13 mouse cellular contexts compared by ENCODE assay signal in the genomic region with DNA sequence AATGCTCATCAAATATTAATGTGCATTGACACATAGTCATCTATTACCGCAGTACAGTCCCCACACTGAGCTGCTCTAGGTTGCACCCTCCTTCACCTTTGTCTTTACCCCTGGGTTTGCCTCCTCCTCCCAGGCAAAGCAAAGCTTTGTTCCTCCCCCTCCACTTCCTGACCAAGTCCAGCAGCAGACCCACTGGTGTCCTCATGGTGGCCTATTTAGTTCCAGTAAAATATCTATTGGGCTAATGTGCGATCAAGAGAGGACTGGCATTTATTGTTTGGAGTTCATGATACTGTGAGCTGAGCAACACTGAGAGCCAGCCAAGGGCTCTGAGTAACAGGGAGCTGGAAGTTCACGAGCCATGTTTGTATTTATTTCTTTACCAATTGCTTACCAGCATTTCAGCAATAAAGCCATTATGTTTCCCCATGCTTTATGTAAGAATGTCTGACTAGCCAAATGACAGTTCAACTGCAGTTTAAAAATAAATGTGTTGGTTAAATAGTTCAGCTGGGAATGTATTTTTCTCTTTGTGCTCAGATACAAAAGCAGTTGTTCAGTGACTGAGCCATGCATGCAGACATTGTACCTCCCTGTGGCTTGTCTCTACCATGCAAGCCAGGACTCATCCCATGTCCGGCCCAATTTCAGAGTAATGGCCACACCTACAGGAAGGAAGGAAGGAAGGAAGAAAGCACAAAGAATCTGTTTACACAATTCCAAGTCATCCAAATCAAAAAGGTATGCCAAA.
DNase-seq lines count a peak whose midpoint lies in the region; TF ChIP-seq lines count a peak whose summit lies in the region.
"Had no signal": no experiment of that assay in that cellular context is flagged by ENCODE, and none has a peak within 500 bp of the region (broad histone marks: within the 10 kb centered on the region; RNA-seq: fewer than 3 reads in every experiment).

No protein-coding gene starts in this region.

- peaks cover 2% of the 10 kb centered on the region; the same call in 1 of the 2 replicates for H3K4me1 ChIP-seq in thymus, adult 2 months (replicated peaks; ENCODE audit: control insufficient read depth, insufficient read depth, low read length)
- H3K4me1 ChIP-seq: embryonic facial prominence, embryonic 12.5 days had no signal

- peak; percentile 33 for DNase-seq in heart, adult 8-10 months (ENCODE audit: low spot score)
- DNase-seq in heart, postnatal 14 days, result no peak
- peak; percentile 1 for DNase-seq in thymus, adult 2 months
- no peak for DNase-seq in thymus, postnatal 14 days
- peak; percentile 30 for DNase-seq in lung, postnatal 36 days
- no peak for DNase-seq in right cerebral cortex, adult 2 months (ENCODE audit: low spot score in 2 of 2)
- no peak for DNase-seq in yolk sac, embryonic 10.5 days (ENCODE audit: low spot score)
- DNase-seq in kidney, postnatal 36 days, result no peak
- DNase-seq: gastrocnemius, postnatal 14 days; spleen, adult 18-20 months; thymus, postnatal 25 days had no signal

- intact Hi-C loops in heart, postnatal 14 days (cut with DNase I), result loop anchor here (5.0 kb wide), 1 partner anchor 235 kb away; no protein-coding TSS in a partner anchor

- H3K4me3 ChIP-seq in thymus, adult 2 months (ENCODE audit: control insufficient read depth, insufficient read depth, low read length), result no peak overlapping the region
- H3K4me3 ChIP-seq: embryonic facial prominence, embryonic 12.5 days had no signal

- WGBS in thymus, adult 2 months, result 95% methylated on average over 4 of the region's 4 CpGs

- H3K36me3 ChIP-seq in thymus, adult 2 months (ENCODE audit: control insufficient read depth, insufficient read depth, low read length), result no peaks in the 10 kb centered on the region
- H3K36me3 ChIP-seq: embryonic facial prominence, embryonic 12.5 days had no signal

- no peak for TF ChIP-seq POLR2A in thymus, adult 2 months (IDR thresholded peaks at IDR 0.05; ENCODE audit: control insufficient read depth, extremely low read depth, insufficient read depth, low read length, poor library complexity)

- H3K27ac ChIP-seq in thymus, adult 2 months (ENCODE audit: control insufficient read depth, insufficient read depth, low read length), result no peak overlapping the region
- H3K27ac ChIP-seq: embryonic facial prominence, embryonic 12.5 days; liver, embryonic 14.5 days had no signal

- no peak for TF ChIP-seq CTCF in thymus, adult 2 months (IDR thresholded peaks at IDR 0.05; ENCODE audit: borderline replicate concordance, control insufficient read depth, extremely low read depth, insufficient read depth, low read length, poor library complexity)

- no peaks in the 10 kb centered on the region for H3K27me3 ChIP-seq in thymus, adult 2 months (ENCODE audit: control insufficient read depth, insufficient read depth, low read length)
- H3K27me3 ChIP-seq: embryonic facial prominence, embryonic 12.5 days had no signal

Comparison
In these comparisons a context has a peak if more than half of its experiments do, and no peak if none do; other contexts are left out.
1. DNase-seq: peak in heart, adult 8-10 months (single experiment), thymus, adult 2 months (single experiment) and lung, postnatal 36 days (single experiment); none in heart, postnatal 14 days (0 of 2), thymus, postnatal 14 days (single experiment), right cerebral cortex, adult 2 months (0 of 2), yolk sac, embryonic 10.5 days (single experiment) and kidney, postnatal 36 days (0 of 2).